Mouse (Mus musculus) adrenal gland, postnatal 4 days (tissue): ENCODE results near the gene Pi4ka. TPM values are rescaled to one million over a fixed set of nuclear protein-coding genes. Genes with fewer than 3 reads are reported as not detected.
A peak's percentile ranks its signal among the peaks of the same experiment; 100 is the strongest.

Experiments
- DNase-seq, 2 experiments: peaks; one replicate each; pipeline ENCODE4 v3.0.0; 2021 to 2022; ENCODE audit warnings: low spot score in 2 of 2, mixed read lengths in 2 of 2
- total RNA-seq, 2 experiments: library from RNA; stranded (reverse); gene quantifications; 2 replicates each; pipeline ENCODE4 v1.2.3; 2021

Gene Pi4ka
- total RNA-seq, 2 experiments from 2014 or later: 65.0 to 70.9 TPM

DNA sequence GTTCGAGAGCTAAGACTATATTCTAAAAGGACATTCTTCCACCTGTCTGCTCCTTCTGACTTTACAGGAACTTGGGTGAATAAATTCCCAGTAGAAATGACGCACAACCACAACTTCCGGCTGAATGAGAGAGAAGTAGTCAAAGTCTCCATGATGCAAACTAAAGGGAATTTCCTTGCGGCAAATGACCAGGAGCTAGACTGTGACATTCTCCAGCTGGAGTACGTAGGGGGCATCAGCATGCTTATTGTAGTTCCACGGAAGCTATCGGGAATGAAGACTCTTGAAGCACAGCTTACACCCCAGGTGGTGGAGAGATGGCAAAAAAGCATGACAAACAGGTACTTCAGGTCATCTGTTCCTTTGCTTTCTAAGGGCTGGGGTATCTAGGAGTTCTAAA lies 66.4 kb downstream of the Pi4ka start:
- no peak for DNase-seq

- DNase-seq: no peak
Observed at GRCm38 (mm10) chr16:17336089-17336488, 70.0 kb downstream of the Pi4ka start.

- DNase-seq: no peak
Observed at GRCm38 (mm10) chr16:17334574-17334973, 71.5 kb downstream of the Pi4ka start.

DNA sequence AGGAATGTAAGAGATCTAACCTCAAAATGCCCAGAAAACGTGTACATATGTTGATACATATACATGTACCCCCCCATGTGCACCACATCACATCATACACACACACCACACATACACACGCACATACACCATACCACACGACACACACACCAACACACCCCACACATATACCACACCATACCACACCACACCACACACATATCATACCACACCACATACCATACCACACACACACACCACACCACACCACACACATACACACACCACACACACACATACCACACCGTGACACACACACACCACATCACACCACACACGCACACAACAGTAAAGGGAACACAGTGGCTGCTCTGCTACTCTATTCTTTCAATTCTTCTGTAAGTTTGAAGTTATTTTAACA lies 74.3 kb downstream of the Pi4ka start:
- DNase-seq: no peak

DNA sequence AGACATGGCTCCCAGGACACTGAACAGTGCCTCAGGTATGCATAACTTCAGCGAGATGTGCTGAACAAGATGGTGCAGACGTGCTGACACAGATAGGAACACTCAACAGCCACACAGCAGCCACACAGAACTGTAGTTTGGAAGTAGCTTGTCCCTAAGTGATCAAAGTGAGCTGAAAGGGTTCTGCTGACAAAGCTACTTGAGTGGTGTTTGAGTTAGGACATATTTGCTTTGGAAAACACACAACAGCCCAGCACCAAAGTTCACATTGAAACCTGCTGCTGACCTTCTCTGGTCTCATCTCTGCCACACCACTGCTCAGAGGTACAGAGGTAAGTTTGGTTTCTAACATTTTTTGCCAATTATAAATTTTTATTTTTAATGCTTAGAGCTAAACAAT lies 75.0 kb downstream of the Pi4ka start, which contains the start of gene Serpind1:
Gene Serpind1, plus strand, starts transcription at position 256 of the 400 bp plus-strand sequence.
- no peak for DNase-seq

GRCm38 (mm10) chr16:17329848-17330570 lies 76.1 kb downstream of the Pi4ka start:
- DNase-seq: no peak

DNA sequence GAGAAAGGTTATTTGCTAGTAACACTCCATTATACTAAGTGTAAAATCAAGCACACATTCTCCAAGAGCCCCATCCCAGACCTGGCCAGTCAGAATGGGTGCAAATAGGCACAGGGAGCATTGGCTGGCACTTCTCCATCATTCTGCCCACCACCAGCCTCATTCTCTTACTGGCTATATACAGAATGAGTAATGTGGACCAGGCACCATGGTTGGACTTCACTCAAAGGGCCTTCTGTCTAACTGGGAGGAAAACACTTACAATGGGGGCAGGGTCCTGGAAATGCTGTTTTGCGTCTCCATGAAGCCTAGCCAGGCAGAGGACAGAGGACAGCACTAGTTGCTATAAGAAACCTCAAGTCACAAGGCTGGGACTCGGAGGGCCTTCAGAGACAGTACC lies 80.0 kb downstream of the Pi4ka start:
- DNase-seq: no peak

- DNase-seq: no peak
Observed at GRCm38 (mm10) chr16:17324745-17325144, 81.4 kb downstream of the Pi4ka start.

GRCm38 (mm10) chr16:17321481-17321880 lies 84.6 kb downstream of the Pi4ka start:
- DNase-seq: no peak

DNA sequence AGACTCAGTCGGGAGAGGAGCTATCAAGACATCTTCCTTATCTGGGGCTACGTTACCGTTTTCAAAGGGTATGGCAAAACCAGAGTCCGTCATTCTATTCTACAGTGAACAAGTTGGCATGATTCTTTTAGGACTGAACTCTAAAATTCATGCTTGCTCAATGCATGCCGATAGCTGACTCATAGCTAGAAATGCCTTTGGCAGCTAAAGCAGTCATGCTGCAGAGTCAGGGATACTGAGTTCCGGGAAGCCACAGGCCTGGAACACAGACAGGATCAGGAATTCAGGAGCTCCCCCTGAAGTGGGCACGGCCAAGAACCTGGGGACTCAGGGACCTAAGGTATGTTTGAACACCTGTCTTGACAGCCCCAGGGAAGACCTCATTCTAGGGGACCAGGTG lies 89.6 kb downstream of the Pi4ka start:
- no peak for DNase-seq

DNA sequence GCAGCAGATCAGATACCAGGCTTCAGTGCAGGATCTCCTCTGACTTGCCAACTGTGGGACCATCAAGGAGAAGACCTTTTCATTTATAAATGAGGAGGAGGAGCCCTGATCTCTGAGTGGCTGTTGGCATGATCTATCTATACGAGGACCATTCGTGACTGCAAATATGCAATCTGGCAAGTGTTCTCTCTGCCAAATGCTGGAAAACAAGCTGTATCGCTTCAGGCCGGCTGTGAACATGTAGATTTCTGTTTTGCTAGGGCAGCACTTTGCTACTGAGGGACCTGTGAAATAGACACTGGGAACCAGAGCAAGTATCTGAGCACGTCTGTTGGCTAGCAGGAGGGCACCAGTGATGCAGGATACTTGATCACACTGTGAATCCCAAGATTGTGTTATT lies 93.6 kb downstream of the Pi4ka start:
- DNase-seq: no peak

DNA sequence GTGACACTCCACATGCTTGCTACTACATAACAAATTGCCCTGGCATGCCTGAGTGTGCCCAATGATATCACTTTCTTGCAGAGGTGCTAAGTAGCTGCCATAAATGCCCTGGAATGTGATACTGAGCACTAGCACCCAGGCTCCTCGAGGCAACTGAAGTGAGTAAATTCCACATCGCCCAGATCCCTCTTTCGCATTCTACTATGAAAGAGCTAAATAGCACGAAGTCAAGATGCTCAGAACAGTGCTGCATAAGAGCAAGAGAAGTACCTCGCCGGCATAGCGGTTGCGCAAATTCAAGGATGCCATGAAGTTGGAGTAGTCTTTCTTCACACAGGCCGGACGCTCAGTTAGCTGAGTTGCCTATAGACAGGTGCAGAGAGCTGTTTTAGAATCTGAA lies 97.1 kb downstream of the Pi4ka start:
- no peak for DNase-seq

DNA sequence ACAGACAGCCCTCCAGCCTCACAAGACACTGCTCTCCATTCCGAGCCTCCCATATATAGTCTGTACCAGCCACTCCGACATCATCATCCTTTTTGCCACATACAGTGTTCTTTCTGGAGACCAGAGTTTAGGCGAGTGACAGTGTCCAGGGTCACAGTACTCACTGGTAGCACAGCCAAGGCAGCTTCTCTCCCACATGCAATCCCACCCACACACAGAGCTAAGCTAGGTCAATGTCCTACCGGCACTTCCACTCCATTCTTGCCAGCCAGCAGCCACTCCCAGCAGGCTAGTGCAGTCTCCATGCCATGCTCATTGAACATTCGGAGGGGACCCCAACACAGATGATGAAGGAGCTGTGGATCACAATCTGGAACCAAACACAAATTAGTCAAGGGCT lies 98.7 kb downstream of the Pi4ka start:
- no peak for DNase-seq

- no peak for DNase-seq
Observed at GRCm38 (mm10) chr16:17303521-17304245, 102.4 kb downstream of the Pi4ka start.

DNA sequence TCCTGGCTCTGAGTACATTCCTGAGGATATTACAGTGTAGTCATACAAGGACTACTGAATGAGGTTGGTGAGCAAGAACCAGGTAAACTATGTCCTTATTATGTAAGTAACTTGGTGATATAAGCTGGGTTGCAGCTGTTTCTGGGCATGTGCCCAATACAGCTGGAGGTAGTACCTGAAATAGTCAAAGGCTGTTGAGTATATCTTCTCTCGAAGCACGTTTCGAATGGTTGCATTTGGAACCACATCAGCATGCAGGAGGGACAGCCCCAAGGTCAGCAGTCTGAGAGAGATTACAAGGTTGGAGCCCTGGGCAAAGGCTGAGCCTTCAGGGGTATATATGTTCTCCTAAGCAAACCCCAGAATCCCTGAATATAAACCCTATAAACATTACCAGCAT lies 105.3 kb downstream of the Pi4ka start:
- DNase-seq: no peak

DNA sequence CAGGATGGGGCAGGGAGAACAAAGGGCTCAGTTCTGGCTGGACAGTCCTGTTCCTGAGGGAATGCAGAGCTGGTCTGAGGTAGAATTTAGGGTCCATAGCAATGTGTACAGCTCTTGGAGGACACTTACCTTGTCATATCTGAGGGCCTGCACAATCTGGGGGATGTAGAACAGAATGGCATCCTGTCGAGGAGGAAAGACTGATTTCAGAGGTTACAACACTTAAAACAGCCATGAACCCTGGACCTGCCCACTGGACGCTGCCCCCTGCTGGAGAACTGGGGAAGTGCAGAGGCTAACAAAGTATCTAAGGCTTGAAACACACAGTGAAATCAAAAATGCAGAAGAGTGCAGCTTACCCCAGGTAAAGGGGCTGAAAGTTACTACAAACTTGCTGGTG lies 113.4 kb downstream of the Pi4ka start:
- DNase-seq: peak; percentile 35 to 60

DNA sequence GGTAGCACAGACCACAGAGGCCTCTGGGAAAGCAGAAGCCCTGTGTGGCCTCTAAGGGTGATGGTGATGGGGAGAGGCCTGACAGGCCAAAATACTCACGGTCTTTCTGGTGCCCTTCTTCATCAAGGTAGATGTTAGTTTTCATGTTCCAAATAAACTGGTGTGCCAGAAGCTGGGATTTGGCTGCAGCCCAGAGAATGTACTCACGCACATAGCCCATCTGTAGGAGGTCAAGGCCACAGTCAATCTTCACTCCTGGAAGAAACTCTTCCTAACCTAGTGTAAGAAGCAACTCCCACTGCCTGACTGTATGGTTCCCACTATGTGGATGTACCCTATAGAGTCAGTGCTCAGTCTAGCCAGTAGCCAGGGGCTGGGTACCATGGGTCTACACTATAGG lies 115.1 kb downstream of the Pi4ka start:
- DNase-seq: no peak

DNA sequence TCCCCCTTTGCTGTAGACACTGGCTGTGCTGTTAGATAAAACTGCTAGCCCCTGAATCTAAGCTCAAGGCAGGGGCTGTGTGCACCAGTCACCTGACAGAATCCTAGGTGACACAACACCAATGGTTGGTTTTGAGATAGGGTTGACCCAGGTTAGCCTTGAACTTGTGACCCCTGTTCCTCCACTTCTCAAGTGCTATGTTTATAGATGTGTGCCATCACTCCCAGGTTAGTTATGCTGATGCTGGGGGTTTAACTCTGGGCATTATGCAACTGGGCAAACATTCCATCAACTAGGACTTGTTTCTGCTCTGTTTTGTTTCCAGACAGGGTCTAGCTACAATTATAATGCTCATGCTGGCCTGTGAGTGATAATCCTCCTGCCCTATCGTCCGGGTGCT lies 119.0 kb downstream of the Pi4ka start:
- DNase-seq: no peak

DNA sequence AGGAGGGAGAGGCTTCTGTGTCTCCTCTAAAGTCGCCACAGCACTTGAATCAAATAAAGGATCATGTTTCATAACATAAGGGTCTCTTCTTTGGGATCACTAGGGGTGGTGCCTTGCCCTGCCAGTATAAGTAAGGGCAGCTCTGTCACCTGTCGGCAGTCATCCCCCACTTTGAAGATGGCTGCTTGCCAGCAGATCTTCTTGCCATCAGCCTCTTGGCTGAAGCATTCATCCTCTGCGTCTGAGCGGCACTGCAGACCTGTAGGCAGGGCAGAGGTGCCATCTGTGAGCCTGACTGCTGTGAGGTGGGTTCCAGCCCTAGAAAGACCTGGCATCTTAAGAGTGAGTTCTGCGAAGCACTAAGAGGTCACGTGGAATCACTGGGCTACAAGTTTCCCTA lies 123.0 kb downstream of the Pi4ka start:
- DNase-seq: no peak

DNA sequence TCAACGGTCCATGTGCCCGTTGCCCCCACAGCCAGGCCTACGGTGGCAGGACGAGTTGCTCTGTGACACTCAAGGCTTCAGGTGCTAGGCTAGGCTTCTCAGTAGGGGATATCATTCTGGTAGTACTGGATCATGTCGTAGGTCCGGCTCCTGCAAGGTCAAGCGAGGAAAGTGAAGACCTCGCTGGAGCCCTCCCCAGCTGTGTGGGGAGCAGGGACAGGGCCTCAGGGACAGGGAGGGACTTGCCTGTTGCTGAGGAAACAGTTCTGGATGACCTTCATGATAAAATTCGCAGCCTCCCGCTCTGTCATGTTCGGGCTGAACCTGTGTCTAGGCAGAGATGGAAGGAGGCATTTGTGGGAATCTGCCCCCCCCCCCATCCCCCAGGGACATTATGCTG lies 125.6 kb downstream of the Pi4ka start:
- no peak for DNase-seq

GRCm38 (mm10) chr16:17277342-17278211 lies 128.5 kb downstream of the Pi4ka start:
- DNase-seq: no peak
